Mouse (Mus musculus) thymus, adult 2 months (tissue): ENCODE data around the gene Clta. TPM values are rescaled to one million over a fixed set of nuclear protein-coding genes. Genes with fewer than 3 reads are reported as not detected.

Experiments used
- DNase-seq: peaks from one replicate; pipeline ENCODE4 v3.0.0; 2021
- H3K27ac ChIP-seq: fragments of 200-500 bp; 2 replicates; pipeline ENCODE4 v1.5.1; 2012; ENCODE audit warnings: low read length, control low read depth; ENCODE audit not compliant: control insufficient read depth, insufficient read depth
- H3K27me3 ChIP-seq: fragments of 200-500 bp; 2 replicates; pipeline ENCODE4 v1.6.1; 2012; ENCODE audit warnings: mild to moderate bottlenecking, low read length, moderate library complexity, mixed read lengths; ENCODE audit not compliant: control insufficient read depth, insufficient read depth
- H3K36me3 ChIP-seq: fragments of 200-500 bp; 2 replicates; pipeline ENCODE4 v1.6.1; 2012; ENCODE audit warnings: mild to moderate bottlenecking, low read length, moderate library complexity; ENCODE audit not compliant: control insufficient read depth, insufficient read depth
- H3K4me1 ChIP-seq: fragments of 200-500 bp; replicated peaks from 2 replicates; pipeline ENCODE4 v1.6.1; 2012; ENCODE audit warnings: low read length; ENCODE audit not compliant: control insufficient read depth, insufficient read depth
- H3K4me3 ChIP-seq: fragments of 200-500 bp; 2 replicates; pipeline ENCODE4 v1.5.1; 2012; ENCODE audit warnings: mild to moderate bottlenecking, low read length, control low read depth, moderate library complexity; ENCODE audit not compliant: control insufficient read depth, insufficient read depth
- CTCF ChIP-seq: fragments of 200-500 bp; IDR thresholded peaks from 2 replicates; pipeline ENCODE4 v1.5.1; 2012; ENCODE audit warnings: mild to moderate bottlenecking, control low read depth, low read length, moderate library complexity, borderline replicate concordance; ENCODE audit not compliant: control insufficient read depth, poor library complexity, insufficient read depth; ENCODE audit errors: extremely low read depth
- POLR2A ChIP-seq: fragments of 200-500 bp; IDR thresholded peaks from 2 replicates; pipeline ENCODE4 v1.6.1; 2012; ENCODE audit warnings: mild to moderate bottlenecking, low read length, control low read depth, moderate library complexity; ENCODE audit not compliant: control insufficient read depth, poor library complexity, insufficient read depth; ENCODE audit errors: extremely low read depth
- WGBS: fragments of 180-500 bp; shearing (Covaris S2); methylation state at CpG from one replicate; pipeline ENCODE4 v1.1.7; 2018; 5-methylcytosine and 5-hydroxymethylcytosine counted together
- polyA plus RNA-seq: library from polyadenylated mRNA; depleted of rRNA; stranded (reverse); fragments of >200 nt; gene quantifications from 2 replicates; pipeline ENCODE4 v1.2.3, GENCODE M21; 2012

Clta gene
- polyA plus RNA-seq, 1 experiment, result 184 TPM

DNA sequence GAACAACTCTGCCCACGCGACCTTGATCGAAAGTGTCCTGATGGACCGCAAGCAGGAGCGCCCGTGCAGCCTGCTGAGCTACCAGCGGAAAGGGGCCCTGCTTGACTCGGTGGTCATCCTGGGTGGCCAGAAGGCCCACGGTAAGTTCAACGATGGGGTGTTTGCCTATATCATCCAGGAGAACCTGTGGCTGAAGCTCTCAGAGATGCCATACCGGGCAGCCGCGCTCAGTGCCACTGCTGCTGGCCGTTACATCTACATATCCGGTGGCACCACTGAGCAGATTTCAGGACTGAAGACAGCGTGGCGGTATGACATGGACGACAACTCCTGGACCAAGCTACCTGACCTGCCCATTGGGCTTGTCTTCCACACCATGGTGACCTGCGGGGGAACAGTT, 19.9 kb upstream of the Clta start:
- DNase-seq, result no peak
- Histone ChIP-seq H3K27ac (no peak overlapping the region), H3K36me3 (no peaks in the 10 kb centered on the region), H3K4me3 (no peak overlapping the region), H3K27me3 (no peaks in the 10 kb centered on the region), H3K4me1 (peaks cover 3% of the 10 kb centered on the region)
- TF ChIP-seq POLR2A, result no peak
- no peak for TF ChIP-seq CTCF
- WGBS, result 97% methylated on average over 19 of the region's 19 CpGs

DNA sequence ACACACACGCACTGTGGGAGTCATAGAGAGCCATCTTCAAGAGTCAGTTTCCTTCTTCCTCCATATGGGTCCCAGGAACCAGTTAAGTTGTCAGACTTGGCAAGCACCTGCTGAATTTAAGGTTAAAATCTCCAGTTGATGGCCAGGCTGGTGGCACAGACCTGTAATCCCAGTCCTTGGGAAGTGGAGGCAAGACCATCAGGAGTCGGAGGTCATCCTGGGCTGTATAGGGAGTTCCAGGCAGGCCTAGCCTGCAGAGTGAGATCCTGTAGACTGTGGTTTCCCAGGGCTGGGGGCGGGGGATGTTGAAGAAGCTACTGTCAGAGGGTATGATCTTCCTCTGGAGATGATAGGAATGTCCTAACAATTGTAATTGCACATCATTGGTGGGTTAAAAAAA, 15.3 kb upstream of the Clta start:
- TF ChIP-seq POLR2A (no peak), CTCF (no peak)
- 96% methylated on average over 3 of the region's 3 CpGs for WGBS

DNA sequence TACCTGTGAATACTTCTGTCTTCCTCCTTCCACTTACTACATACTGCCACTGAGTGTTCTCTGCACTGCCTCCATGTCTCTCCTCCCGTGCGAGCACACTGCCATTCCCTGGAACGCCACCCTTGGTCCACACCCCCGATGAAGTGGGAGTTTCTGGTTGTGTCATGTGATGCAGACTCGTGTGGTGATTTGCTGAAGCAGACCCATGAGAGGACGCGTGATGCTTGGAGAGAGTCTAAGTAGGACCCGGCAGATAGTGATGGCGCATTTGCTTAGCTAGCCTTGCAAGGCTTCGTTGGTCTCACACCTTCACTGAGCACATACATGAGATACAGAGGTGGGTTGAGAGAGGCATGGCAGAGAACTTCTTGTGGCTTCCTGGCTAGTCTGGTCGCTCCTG, 11.2 kb upstream of the Clta start:
- DNase-seq, result no peak
- Histone ChIP-seq H3K27ac (no peak overlapping the region), H3K27me3 (no peaks in the 10 kb centered on the region), H3K4me1 (no peaks in the 10 kb centered on the region), H3K36me3 (no peaks in the 10 kb centered on the region), H3K4me3 (no peak overlapping the region)
- WGBS, result 95% methylated on average over 11 of the region's 11 CpGs
- TF ChIP-seq POLR2A (no peak), CTCF (no peak)

More for the DNA sequence above, 15.3 kb upstream of the Clta start:
- no peak overlapping the region for H3K27ac ChIP-seq
- H3K4me1 ChIP-seq, result no peaks in the 10 kb centered on the region
- no peak overlapping the region for H3K4me3 ChIP-seq
- no peak for DNase-seq
- H3K36me3 ChIP-seq, result no peaks in the 10 kb centered on the region
- no peaks in the 10 kb centered on the region for H3K27me3 ChIP-seq

DNA sequence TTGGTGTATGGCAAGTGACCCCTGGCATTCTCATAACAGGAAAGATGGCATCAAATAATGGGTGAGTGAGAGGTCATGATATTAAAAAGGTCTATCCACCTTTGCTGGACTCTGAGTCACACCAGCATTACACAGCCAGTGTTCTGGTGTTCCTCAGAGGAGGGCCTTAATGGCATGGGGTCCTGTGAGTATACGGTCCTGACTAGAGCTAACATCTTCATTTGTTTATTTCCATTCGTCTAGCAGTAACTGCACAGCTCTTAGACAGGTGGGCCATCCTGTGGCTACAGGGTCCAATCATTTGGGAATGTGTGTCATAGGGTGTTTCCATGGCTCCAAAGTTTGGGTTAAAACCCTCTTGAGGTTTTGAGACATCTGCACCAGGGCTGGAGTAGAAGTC, 9.9 kb upstream of the Clta start:
- 93% methylated on average over 2 of the region's 2 CpGs for WGBS
- DNase-seq, result no peak
- Histone ChIP-seq H3K4me1 (no peaks in the 10 kb centered on the region), H3K27ac (no peak overlapping the region), H3K4me3 (no peak overlapping the region), H3K27me3 (no peaks in the 10 kb centered on the region), H3K36me3 (no peaks in the 10 kb centered on the region)
- TF ChIP-seq CTCF, result no peak
- no peak for TF ChIP-seq POLR2A

DNA sequence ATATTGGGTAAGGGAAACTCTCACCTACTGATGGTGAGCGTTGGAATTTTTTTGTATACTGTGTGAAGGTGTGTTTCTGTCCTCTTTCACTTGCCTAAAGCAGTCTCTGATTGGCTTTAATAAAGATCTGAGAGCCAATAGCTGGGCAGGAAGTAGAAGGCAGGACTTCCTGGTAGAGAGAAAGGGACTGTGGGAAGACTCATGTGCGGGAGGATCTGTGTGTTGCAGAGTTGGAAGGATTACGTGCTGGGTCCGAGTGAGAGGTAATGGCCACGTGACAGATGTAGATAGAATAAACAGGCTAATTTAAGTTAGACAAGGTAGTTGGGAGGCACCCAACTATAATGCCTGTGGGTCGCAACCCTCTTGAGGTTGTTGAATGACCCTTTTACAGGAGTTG, 630 bp upstream of the Clta start:
- no peak overlapping the region for H3K27ac ChIP-seq

DNA sequence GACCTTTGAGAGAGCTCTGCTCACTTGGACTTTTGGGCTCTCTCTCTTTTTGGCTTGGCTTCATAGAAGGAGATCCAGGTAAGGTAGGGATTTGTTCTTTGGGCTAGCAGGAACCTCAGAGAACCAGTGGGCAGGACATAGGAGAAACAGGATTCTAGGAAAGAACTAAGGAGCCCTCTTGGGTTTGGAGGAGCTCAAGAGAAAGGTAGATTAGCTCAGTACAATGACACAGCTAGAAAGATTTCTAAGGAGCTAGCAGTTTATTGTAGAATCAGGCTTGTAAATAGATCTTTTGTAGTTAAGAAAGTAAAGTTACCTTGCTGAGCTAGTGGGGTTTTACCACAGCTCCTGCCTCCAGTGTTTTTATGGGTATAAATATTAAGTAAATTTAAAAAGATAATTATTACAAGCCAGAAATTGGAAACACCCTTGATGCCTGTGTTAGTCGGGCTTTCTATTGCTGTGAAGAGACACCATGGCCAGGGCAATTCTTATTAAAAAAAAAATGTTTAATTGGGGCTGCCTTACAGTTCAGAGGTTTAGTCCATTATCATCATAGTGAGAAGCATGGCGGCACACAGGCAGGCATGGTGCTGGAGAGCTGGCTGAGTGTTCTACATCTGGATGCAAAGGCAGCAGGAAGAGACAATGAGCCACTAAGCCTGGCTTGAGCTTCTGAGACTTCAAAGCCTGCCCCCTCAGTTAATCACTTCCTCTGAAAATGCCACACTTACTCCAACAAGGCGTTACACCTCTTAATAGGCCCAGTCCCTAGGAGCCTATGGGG, 564 bp downstream of the Clta start:
- WGBS, result 94% methylated on average over 3 of the region's 3 CpGs
- Histone ChIP-seq H3K4me3 (no peak overlapping the region), H3K36me3 (no peaks in the 10 kb centered on the region), H3K27ac (no peak overlapping the region), H3K27me3 (no peaks in the 10 kb centered on the region), H3K4me1 (no peaks in the 10 kb centered on the region; the same call in 1 of the 2 replicates)
- TF ChIP-seq CTCF (no peak), POLR2A (no peak)
- no peak for DNase-seq

More for the DNA sequence above, 630 bp upstream of the Clta start:
- no peaks in the 10 kb centered on the region; the same call in 1 of the 2 replicates for H3K4me1 ChIP-seq
- no peak for DNase-seq
- no peaks in the 10 kb centered on the region for H3K36me3 ChIP-seq
- 97% methylated on average over 6 of the region's 6 CpGs for WGBS
- TF ChIP-seq CTCF (no peak), POLR2A (no peak)
- no peaks in the 10 kb centered on the region for H3K27me3 ChIP-seq
- no peak overlapping the region for H3K4me3 ChIP-seq
